Mouse (Mus musculus): ENCODE measurements around the gene Pla2g12b. TPM values are rescaled to one million over a fixed set of nuclear protein-coding genes. Genes with fewer than 3 reads are reported as not detected.

Gene Pla2g12b
- polyA plus RNA-seq, 1 experiment from 2014 or later, result not detected

GRCm38 (mm10) chr10:59459767-59460166 lies 56.3 kb downstream of the Pla2g12b start:
- 91% methylated on average over 12 of the region's 12 CpGs for WGBS
- Histone ChIP-seq H3K9ac (ENCODE audit: low read length) (no peak overlapping the region), H3K4me1 (ENCODE audit: control insufficient read depth, insufficient read depth, low read length) (no peaks in the 10 kb centered on the region), H3K36me3 (ENCODE audit: control insufficient read depth, insufficient read depth, low read length) (no peaks in the 10 kb centered on the region), H3K4me3 (ENCODE audit: low read depth, low read length) (no peak overlapping the region), H3K27me3 (ENCODE audit: control insufficient read depth, insufficient read depth, low read length) (no peaks in the 10 kb centered on the region), H3K4me2 (ENCODE audit: low read depth, severe bottlenecking) (no peak overlapping the region), H3K9me3 (ENCODE audit: control insufficient read depth, low read length) (no peaks in the 10 kb centered on the region), H3K27ac (replicated peaks; ENCODE audit: low read depth, low read length) (no peak overlapping the region)
- DNase-seq (ENCODE audit: low spot score) (no peak), ATAC-seq (ENCODE audit: insufficient number of reproducible peaks, low FRiP score, low TSS enrichment, low read depth) (no peak)

GRCm38 (mm10) chr10:59462307-59462706 lies 58.8 kb downstream of the Pla2g12b start:
- no peak for DNase-seq (ENCODE audit: low spot score)
- peaks cover 5% of the 10 kb centered on the region; the same call in 1 of the 2 replicates for H3K4me1 ChIP-seq (ENCODE audit: control insufficient read depth, insufficient read depth, low read length)
- peak; percentile 39; the same call in 1 of the 2 replicates for ATAC-seq (ENCODE audit: insufficient number of reproducible peaks, low FRiP score, low TSS enrichment, low read depth)
- no peak overlapping the region for H3K4me3 ChIP-seq (ENCODE audit: low read depth, low read length)
- H3K9me3 ChIP-seq (ENCODE audit: control insufficient read depth, low read length), result no peaks in the 10 kb centered on the region
- H3K9ac ChIP-seq (ENCODE audit: low read length), result no peak overlapping the region
- WGBS, result 80% methylated on average over 6 of the region's 6 CpGs
- no peaks in the 10 kb centered on the region for H3K27me3 ChIP-seq (ENCODE audit: control insufficient read depth, insufficient read depth, low read length)
- no peaks in the 10 kb centered on the region for H3K36me3 ChIP-seq (ENCODE audit: control insufficient read depth, insufficient read depth, low read length)
- no peak overlapping the region for H3K4me2 ChIP-seq (ENCODE audit: low read depth, severe bottlenecking)
- H3K27ac ChIP-seq (replicated peaks; ENCODE audit: low read depth, low read length), result peak overlapping the region; percentile 51; the same call in 1 of the 2 replicates

- H3K27ac ChIP-seq (replicated peaks; ENCODE audit: low read depth, low read length), result no peak overlapping the region
Observed at GRCm38 (mm10) chr10:59465546-59465945, 62.1 kb downstream of the Pla2g12b start.

GRCm38 (mm10) chr10:59466626-59467025 lies 63.2 kb downstream of the Pla2g12b start:
- DNase-seq (ENCODE audit: low spot score) (no peak), ATAC-seq (ENCODE audit: insufficient number of reproducible peaks, low FRiP score, low TSS enrichment, low read depth) (no peak)
- 50% methylated on average over 4 of the region's 4 CpGs for WGBS
- H3K9ac ChIP-seq (ENCODE audit: low read length), result no peak overlapping the region
- peaks cover 5% of the 10 kb centered on the region; the same call in 1 of the 2 replicates for H3K4me1 ChIP-seq (ENCODE audit: control insufficient read depth, insufficient read depth, low read length)
- H3K27ac ChIP-seq (replicated peaks; ENCODE audit: low read depth, low read length), result 0 out of 2 replicates have a peak overlapping the region, but pooled peaks have one; percentile 15
- H3K4me3 ChIP-seq (ENCODE audit: low read depth, low read length), result no peak overlapping the region
- H3K9me3 ChIP-seq (ENCODE audit: control insufficient read depth, low read length), result no peaks in the 10 kb centered on the region
- no peaks in the 10 kb centered on the region for H3K36me3 ChIP-seq (ENCODE audit: control insufficient read depth, insufficient read depth, low read length)
- no peaks in the 10 kb centered on the region for H3K27me3 ChIP-seq (ENCODE audit: control insufficient read depth, insufficient read depth, low read length)
- no peak overlapping the region for H3K4me2 ChIP-seq (ENCODE audit: low read depth, severe bottlenecking)

More at GRCm38 (mm10) chr10:59465546-59465945, 62.1 kb downstream of the Pla2g12b start:
- Histone ChIP-seq H3K4me3 (ENCODE audit: low read depth, low read length) (no peak overlapping the region), H3K4me2 (ENCODE audit: low read depth, severe bottlenecking) (no peak overlapping the region), H3K9ac (ENCODE audit: low read length) (no peak overlapping the region), H3K27me3 (ENCODE audit: control insufficient read depth, insufficient read depth, low read length) (no peaks in the 10 kb centered on the region), H3K4me1 (ENCODE audit: control insufficient read depth, insufficient read depth, low read length) (peaks cover 5% of the 10 kb centered on the region; the same call in 1 of the 2 replicates), H3K9me3 (ENCODE audit: control insufficient read depth, low read length) (no peaks in the 10 kb centered on the region), H3K36me3 (ENCODE audit: control insufficient read depth, insufficient read depth, low read length) (no peaks in the 10 kb centered on the region)
- 72% methylated on average over 3 of the region's 3 CpGs for WGBS
- DNase-seq (ENCODE audit: low spot score) (no peak), ATAC-seq (ENCODE audit: insufficient number of reproducible peaks, low FRiP score, low TSS enrichment, low read depth) (no peak)

- H3K27me3 ChIP-seq (ENCODE audit: control insufficient read depth, insufficient read depth, low read length), result no peaks in the 10 kb centered on the region
- no peak overlapping the region for H3K4me3 ChIP-seq (ENCODE audit: low read depth, low read length)
- H3K4me2 ChIP-seq (ENCODE audit: low read depth, severe bottlenecking), result no peak overlapping the region
- 91% methylated on average over 12 of the region's 12 CpGs for WGBS
- peaks cover 5% of the 10 kb centered on the region; the same call in 1 of the 2 replicates for H3K4me1 ChIP-seq (ENCODE audit: control insufficient read depth, insufficient read depth, low read length)
- H3K9me3 ChIP-seq (ENCODE audit: control insufficient read depth, low read length), result no peaks in the 10 kb centered on the region
- no peak overlapping the region for H3K9ac ChIP-seq (ENCODE audit: low read length)
- no peak overlapping the region for H3K27ac ChIP-seq (replicated peaks; ENCODE audit: low read depth, low read length)
- DNase-seq (ENCODE audit: low spot score) (no peak), ATAC-seq (ENCODE audit: insufficient number of reproducible peaks, low FRiP score, low TSS enrichment, low read depth) (no peak)
- no peaks in the 10 kb centered on the region for H3K36me3 ChIP-seq (ENCODE audit: control insufficient read depth, insufficient read depth, low read length)
Observed at GRCm38 (mm10) chr10:59467297-59467696, 63.8 kb downstream of the Pla2g12b start.

- 74% methylated on average over 5 of the region's 5 CpGs for WGBS
- Histone ChIP-seq H3K9ac (ENCODE audit: low read length) (no peak overlapping the region), H3K9me3 (ENCODE audit: control insufficient read depth, low read length) (no peaks in the 10 kb centered on the region), H3K4me2 (ENCODE audit: low read depth, severe bottlenecking) (no peak overlapping the region), H3K4me1 (ENCODE audit: control insufficient read depth, insufficient read depth, low read length) (peaks cover 5% of the 10 kb centered on the region; the same call in 1 of the 2 replicates), H3K27me3 (ENCODE audit: control insufficient read depth, insufficient read depth, low read length) (no peaks in the 10 kb centered on the region), H3K27ac (replicated peaks; ENCODE audit: low read depth, low read length) (no peak overlapping the region), H3K4me3 (ENCODE audit: low read depth, low read length) (no peak overlapping the region), H3K36me3 (ENCODE audit: control insufficient read depth, insufficient read depth, low read length) (no peaks in the 10 kb centered on the region)
- DNase-seq (ENCODE audit: low spot score), result no peak
- no peak for ATAC-seq (ENCODE audit: insufficient number of reproducible peaks, low FRiP score, low TSS enrichment, low read depth)
Observed at GRCm38 (mm10) chr10:59470451-59470850, 67.0 kb downstream of the Pla2g12b start.

Other genes with a start within 250 kb of the Pla2g12b start
- 51.8 and 56.5 TPM in 2 replicates for gene Sept10, start 181.8 kb upstream of the Pla2g12b start, polyA plus RNA-seq (2014; fragmentation: Nextera tagmentation; extraction: Ambion mirVana)
- 10.2 and 11.0 TPM in 2 replicates for gene Sowahc, start 181.7 kb upstream of the Pla2g12b start, polyA plus RNA-seq (2014; fragmentation: Nextera tagmentation; extraction: Ambion mirVana)
- gene P4ha1, start 80.4 kb upstream of the Pla2g12b start, polyA plus RNA-seq (2014; fragmentation: Nextera tagmentation; extraction: Ambion mirVana), result 60.9 and 68.7 TPM in 2 replicates
- gene Gm10273, start 8.0 kb upstream of the Pla2g12b start, polyA plus RNA-seq (2014; fragmentation: Nextera tagmentation; extraction: Ambion mirVana), result 2.3 and 5.1 TPM in 2 replicates
- 0.31 and 1.1 TPM in 2 replicates for gene Oit3, start 38.1 kb downstream of the Pla2g12b start, polyA plus RNA-seq (2014; fragmentation: Nextera tagmentation; extraction: Ambion mirVana)
- not detected in 2 replicates for gene Gm10322, start 212.4 kb downstream of the Pla2g12b start, polyA plus RNA-seq (2014; fragmentation: Nextera tagmentation; extraction: Ambion mirVana)
- gene Mcu, start 213.0 kb downstream of the Pla2g12b start, polyA plus RNA-seq (2014; fragmentation: Nextera tagmentation; extraction: Ambion mirVana), result 34.0 and 34.8 TPM in 2 replicates

All from limb, embryonic 11.5 days (tissue).